Mouse (Mus musculus) lung, adult 2 months (tissue): ENCODE results near the gene Fpgs.

Source experiments
- CTCF ChIP-seq: fragments of 200-500 bp; IDR thresholded peaks from 2 replicates; pipeline ENCODE4 v1.5.1; 2011; ENCODE audit warnings: mild to moderate bottlenecking, low read length, control low read depth; ENCODE audit not compliant: insufficient read depth
- POLR2A ChIP-seq: fragments of 200-500 bp; IDR thresholded peaks from 2 replicates; pipeline ENCODE4 v1.6.1; 2011; ENCODE audit warnings: low read depth, mild to moderate bottlenecking, control low read depth, low read length, borderline replicate concordance; ENCODE audit errors: extremely low read depth

- TF ChIP-seq CTCF, result no peak
- no peak for TF ChIP-seq POLR2A
Observed at GRCm38 (mm10) chr2:32691041-32691440, 12.9 kb downstream of the Fpgs start.
